Mouse (Mus musculus): ENCODE data around the gene Zfp644. TPM values are rescaled to one million over a fixed set of nuclear protein-coding genes. Genes with fewer than 3 reads are reported as not detected.

Gene Zfp644
- 114 and 116 TPM in 2 replicates for polyA plus RNA-seq (2014; fragmentation: Nextera tagmentation; extraction: Ambion mirVana)

DNA sequence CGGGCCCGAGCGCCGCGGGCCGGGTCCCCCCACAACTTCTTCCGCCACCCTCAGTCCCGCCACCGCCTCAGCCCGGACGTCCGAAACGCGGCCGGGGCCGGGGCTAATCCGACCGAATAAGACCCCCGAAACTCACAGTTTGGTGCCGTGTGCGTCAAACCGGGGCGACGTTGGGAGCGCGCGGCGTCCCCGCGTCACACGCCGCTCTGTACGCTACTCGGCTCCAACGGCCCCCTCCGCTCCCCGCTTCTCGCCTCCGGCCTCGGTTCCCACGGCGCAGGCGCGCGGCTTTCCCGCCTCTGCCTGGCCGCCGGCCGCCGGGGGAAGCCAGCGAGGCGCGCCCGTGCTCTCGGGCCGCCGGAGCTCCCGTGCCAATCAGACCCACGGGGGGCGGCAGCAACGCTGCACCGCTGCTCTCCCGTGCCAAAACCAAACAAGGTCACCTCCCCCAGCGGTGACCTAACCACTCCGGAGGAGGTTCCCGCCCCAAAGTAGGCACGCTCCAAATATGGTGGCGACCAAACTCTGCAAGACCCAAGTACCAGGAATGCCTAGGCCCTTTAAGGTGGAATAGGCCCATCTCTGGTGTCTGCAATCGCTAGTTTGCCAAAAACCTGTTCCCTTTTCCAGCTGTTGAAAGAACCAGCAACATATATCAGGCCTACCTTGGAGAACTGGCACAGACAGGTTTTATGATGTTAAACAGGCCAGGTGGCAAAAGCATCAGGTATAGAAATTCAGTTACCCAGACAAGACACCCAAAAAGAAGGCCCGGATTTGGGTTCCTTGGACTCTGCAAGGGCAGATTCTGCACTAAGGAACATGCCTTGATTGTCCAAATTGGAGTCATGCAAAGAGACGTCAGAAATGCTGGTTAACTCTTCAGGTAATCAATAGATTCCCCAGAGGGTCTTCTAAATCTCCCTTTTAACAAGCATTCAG, at the start of gene Zfp644:
TSS of gene Zfp644 (minus strand) at position 892 of the 942 bp plus-strand sequence.
- no peaks in the 10 kb centered on the region for H3K36me3 ChIP-seq (ENCODE audit: control insufficient read depth, insufficient read depth, low read length)
- no peaks in the 10 kb centered on the region for H3K9me3 ChIP-seq (ENCODE audit: control insufficient read depth, low read length)
- peak within 1 kb of the TSS; percentile 64 for H3K4me2 ChIP-seq (ENCODE audit: low read length)
- peaks cover 21% of the 10 kb centered on the region for H3K4me1 ChIP-seq (ENCODE audit: control insufficient read depth, insufficient read depth, low read length)
- WGBS: 2% methylated on average over 71 of the region's 71 CpGs
- peak; percentile 94 for ATAC-seq (ENCODE audit: low FRiP score, low TSS enrichment)
- peak within 1 kb of the TSS; percentile 95 for H3K9ac ChIP-seq (replicated peaks; ENCODE audit: low read length)
- no peaks in the 10 kb centered on the region for H3K27me3 ChIP-seq (ENCODE audit: control insufficient read depth, insufficient read depth, low read length)
- peak within 1 kb of the TSS; percentile 99 for H3K27ac ChIP-seq (replicated peaks; ENCODE audit: low read depth, low read length)
- DNase-seq: peak; percentile 97
- peak within 1 kb of the TSS; percentile 86 for H3K4me3 ChIP-seq (replicated peaks; ENCODE audit: low read depth, low read length)

DNA sequence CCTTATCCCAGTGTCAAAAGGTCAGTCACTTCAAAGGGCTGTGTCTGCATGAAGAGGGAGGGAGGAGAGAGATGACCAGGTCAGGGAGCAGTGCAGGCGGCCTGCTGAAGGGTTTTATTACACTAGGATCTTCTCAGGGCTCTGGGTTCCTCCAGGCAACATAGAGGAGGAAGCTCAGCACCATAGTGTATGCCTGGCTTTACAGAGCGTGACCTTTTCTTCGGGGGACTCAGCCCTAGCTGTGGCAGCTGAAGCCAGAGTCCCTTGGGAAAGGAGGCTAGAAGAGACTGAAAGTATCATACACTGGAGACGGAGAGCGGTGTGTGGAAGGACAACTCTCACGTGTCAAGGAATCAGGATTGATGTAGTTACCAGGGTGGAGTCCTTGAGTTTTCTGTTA, 42.6 kb upstream of the Zfp644 start:
- ATAC-seq (ENCODE audit: low FRiP score, low TSS enrichment): no peak
- Histone ChIP-seq H3K9me3 (ENCODE audit: control insufficient read depth, low read length) (no peaks in the 10 kb centered on the region), H3K9ac (replicated peaks; ENCODE audit: low read length) (no peak overlapping the region), H3K4me1 (ENCODE audit: control insufficient read depth, insufficient read depth, low read length) (no peaks in the 10 kb centered on the region), H3K27ac (replicated peaks; ENCODE audit: low read depth, low read length) (no peak overlapping the region), H3K4me3 (replicated peaks; ENCODE audit: low read depth, low read length) (no peak overlapping the region), H3K36me3 (ENCODE audit: control insufficient read depth, insufficient read depth, low read length) (no peaks in the 10 kb centered on the region), H3K4me2 (ENCODE audit: low read length) (no peak overlapping the region), H3K27me3 (ENCODE audit: control insufficient read depth, insufficient read depth, low read length) (no peaks in the 10 kb centered on the region)
- WGBS: 38% methylated on average over 6 of the region's 6 CpGs
- DNase-seq: no peak

DNA sequence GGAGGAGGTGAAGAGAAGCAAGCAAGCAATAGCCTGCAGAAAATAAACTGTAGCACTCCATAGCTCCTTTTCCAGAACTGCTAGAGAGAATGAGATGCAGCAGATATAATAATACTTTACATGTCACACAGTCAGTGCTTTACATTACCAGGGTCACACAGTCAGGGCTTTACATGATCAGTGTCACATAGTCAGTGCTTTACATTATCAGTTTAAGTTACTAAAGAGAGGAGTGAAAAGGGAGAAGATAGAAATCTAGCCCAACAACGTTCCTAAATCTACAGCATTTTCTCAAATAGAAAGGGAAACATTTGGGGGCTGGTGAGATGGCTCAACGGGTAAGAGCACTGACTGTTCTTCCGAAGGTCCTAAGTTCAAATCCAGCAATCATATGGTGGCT, 26.4 kb upstream of the Zfp644 start:
- H3K9ac ChIP-seq (replicated peaks; ENCODE audit: low read length): no peak overlapping the region
- H3K9me3 ChIP-seq (ENCODE audit: control insufficient read depth, low read length): no peaks in the 10 kb centered on the region
- H3K4me2 ChIP-seq (ENCODE audit: low read length): no peak overlapping the region
- WGBS: 94% methylated on average over 3 of the region's 3 CpGs
- ATAC-seq (ENCODE audit: low FRiP score, low TSS enrichment) (no peak), DNase-seq (no peak)
- no peak overlapping the region for H3K27ac ChIP-seq (replicated peaks; ENCODE audit: low read depth, low read length)
- no peaks in the 10 kb centered on the region for H3K36me3 ChIP-seq (ENCODE audit: control insufficient read depth, insufficient read depth, low read length)
- H3K4me1 ChIP-seq (ENCODE audit: control insufficient read depth, insufficient read depth, low read length): no peaks in the 10 kb centered on the region
- no peaks in the 10 kb centered on the region for H3K27me3 ChIP-seq (ENCODE audit: control insufficient read depth, insufficient read depth, low read length)
- no peak overlapping the region for H3K4me3 ChIP-seq (replicated peaks; ENCODE audit: low read depth, low read length)

DNA sequence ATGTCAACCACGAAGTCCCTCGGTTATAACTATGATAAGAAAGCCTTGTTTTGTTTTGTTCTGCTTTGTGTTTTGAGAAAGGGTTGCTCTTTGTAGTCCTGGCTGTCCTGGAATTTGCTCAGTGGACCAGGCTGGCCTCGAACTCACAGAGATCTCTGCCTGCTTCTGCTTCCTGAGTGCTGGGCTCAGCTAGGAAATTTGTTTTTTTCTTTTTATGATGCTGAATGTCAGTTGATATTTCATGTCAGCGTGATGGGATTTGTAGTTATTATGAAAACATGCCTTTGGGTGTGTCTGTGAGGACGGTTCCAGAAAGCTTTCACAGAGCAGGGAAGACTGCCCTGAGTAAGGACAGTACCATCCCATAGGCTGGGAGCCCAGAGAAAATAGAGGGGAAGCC, 25.7 kb upstream of the Zfp644 start:
- no peak overlapping the region for H3K27ac ChIP-seq (replicated peaks; ENCODE audit: low read depth, low read length)
- no peak for ATAC-seq (ENCODE audit: low FRiP score, low TSS enrichment)
- H3K9ac ChIP-seq (replicated peaks; ENCODE audit: low read length): no peak overlapping the region
- H3K9me3 ChIP-seq (ENCODE audit: control insufficient read depth, low read length): no peaks in the 10 kb centered on the region
- no peak overlapping the region for H3K4me3 ChIP-seq (replicated peaks; ENCODE audit: low read depth, low read length)
- no peaks in the 10 kb centered on the region for H3K4me1 ChIP-seq (ENCODE audit: control insufficient read depth, insufficient read depth, low read length)
- no peaks in the 10 kb centered on the region for H3K27me3 ChIP-seq (ENCODE audit: control insufficient read depth, insufficient read depth, low read length)
- H3K4me2 ChIP-seq (ENCODE audit: low read length): no peak overlapping the region
- 80% methylated on average over 5 of the region's 5 CpGs for WGBS
- DNase-seq: no peak
- no peaks in the 10 kb centered on the region for H3K36me3 ChIP-seq (ENCODE audit: control insufficient read depth, insufficient read depth, low read length)

DNA sequence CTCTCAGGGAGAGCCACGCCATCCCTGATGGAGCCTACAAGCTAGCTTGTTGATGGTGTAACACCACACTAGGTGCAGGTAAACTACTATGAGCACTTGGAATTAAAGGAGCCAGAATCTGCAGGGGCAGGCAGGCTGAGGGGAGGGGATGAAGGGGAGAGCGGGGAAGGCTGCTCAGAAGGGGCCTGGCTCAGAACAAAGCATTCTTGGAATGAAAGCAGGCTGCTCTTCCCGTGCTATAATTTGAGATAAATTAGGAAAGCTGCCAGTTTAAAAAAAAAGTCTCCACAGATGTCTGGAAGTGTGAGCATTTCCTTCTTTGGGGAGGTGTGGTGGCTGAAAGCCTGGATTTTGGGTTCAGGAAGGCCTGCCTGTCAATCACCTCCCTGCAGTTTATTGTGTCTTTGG, 14.8 kb upstream of the Zfp644 start:
- Histone ChIP-seq H3K4me2 (ENCODE audit: low read length) (no peak overlapping the region), H3K9ac (replicated peaks; ENCODE audit: low read length) (no peak overlapping the region)
- ATAC-seq (ENCODE audit: low FRiP score, low TSS enrichment): no peak

DNA sequence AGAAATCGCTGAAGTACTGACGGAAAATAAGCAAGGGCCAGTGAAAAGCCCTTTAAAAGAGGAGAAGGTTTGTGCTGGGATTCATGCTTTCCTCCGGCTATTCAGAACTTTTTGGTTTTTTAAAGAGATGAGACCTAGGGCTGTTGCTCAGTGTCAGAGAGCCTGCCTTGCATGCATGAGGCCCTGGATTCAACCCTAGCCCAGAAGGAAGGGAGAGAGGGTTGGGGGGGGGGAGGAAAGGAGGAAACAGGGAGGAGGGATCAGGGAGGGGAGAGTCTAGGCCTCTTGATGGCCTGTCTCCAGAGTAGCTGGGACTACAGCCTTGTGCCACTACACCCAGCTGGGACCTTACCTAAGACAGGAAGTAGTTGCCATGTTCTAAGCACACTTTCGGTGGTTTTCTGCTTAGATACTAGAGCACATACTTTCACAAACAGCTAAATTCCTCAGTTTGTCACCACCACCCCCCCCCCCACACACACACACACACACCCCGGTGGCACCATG, 14.2 kb upstream of the Zfp644 start:
- H3K27ac ChIP-seq (replicated peaks; ENCODE audit: low read depth, low read length): no peak overlapping the region
- DNase-seq (no peak), ATAC-seq (ENCODE audit: low FRiP score, low TSS enrichment) (no peak)
- no peaks in the 10 kb centered on the region for H3K27me3 ChIP-seq (ENCODE audit: control insufficient read depth, insufficient read depth, low read length)
- no peaks in the 10 kb centered on the region for H3K36me3 ChIP-seq (ENCODE audit: control insufficient read depth, insufficient read depth, low read length)
- H3K4me1 ChIP-seq (ENCODE audit: control insufficient read depth, insufficient read depth, low read length): 0 out of 2 replicates have a peak, but pooled peaks cover 2% of the 10 kb centered on the region
- no peak overlapping the region for H3K9ac ChIP-seq (replicated peaks; ENCODE audit: low read length)
- H3K4me3 ChIP-seq (replicated peaks; ENCODE audit: low read depth, low read length): no peak overlapping the region
- WGBS: 82% methylated on average over 5 of the region's 5 CpGs
- H3K4me2 ChIP-seq (ENCODE audit: low read length): no peak overlapping the region
- no peaks in the 10 kb centered on the region for H3K9me3 ChIP-seq (ENCODE audit: control insufficient read depth, low read length)

More for the DNA sequence above, 14.8 kb upstream of the Zfp644 start:
- DNase-seq: peak; percentile 46
- Histone ChIP-seq H3K4me1 (ENCODE audit: control insufficient read depth, insufficient read depth, low read length) (0 out of 2 replicates have a peak, but pooled peaks cover 2% of the 10 kb centered on the region), H3K36me3 (ENCODE audit: control insufficient read depth, insufficient read depth, low read length) (no peaks in the 10 kb centered on the region), H3K27me3 (ENCODE audit: control insufficient read depth, insufficient read depth, low read length) (no peaks in the 10 kb centered on the region), H3K4me3 (replicated peaks; ENCODE audit: low read depth, low read length) (no peak overlapping the region), H3K27ac (replicated peaks; ENCODE audit: low read depth, low read length) (no peak overlapping the region; the same call in 1 of the 2 replicates), H3K9me3 (ENCODE audit: control insufficient read depth, low read length) (no peaks in the 10 kb centered on the region)
- 33% methylated on average over 3 of the region's 3 CpGs for WGBS

DNA sequence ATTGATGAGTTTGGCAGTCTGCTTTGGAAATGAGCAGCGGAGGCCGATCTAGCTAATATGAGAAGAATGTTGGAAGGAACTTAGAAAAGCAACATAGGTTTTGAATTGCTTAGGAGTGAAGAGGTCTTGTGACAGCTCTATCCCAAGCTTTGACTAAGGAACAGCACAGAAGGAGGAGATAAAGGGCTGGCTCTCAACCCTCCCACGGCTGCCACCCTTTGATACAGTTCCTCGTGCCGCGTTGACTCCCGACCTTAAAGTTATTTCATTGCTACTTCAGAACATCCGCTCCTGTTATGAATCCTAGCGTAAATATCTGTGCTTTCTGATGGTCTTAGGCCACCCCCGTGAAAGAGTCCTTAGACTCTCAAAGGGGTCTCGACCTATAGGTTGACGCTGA, 13.5 kb upstream of the Zfp644 start:
- Histone ChIP-seq H3K4me1 (ENCODE audit: control insufficient read depth, insufficient read depth, low read length) (0 out of 2 replicates have a peak, but pooled peaks cover 2% of the 10 kb centered on the region), H3K36me3 (ENCODE audit: control insufficient read depth, insufficient read depth, low read length) (no peaks in the 10 kb centered on the region), H3K9me3 (ENCODE audit: control insufficient read depth, low read length) (no peaks in the 10 kb centered on the region), H3K4me3 (replicated peaks; ENCODE audit: low read depth, low read length) (no peak overlapping the region), H3K27ac (replicated peaks; ENCODE audit: low read depth, low read length) (no peak overlapping the region), H3K27me3 (ENCODE audit: control insufficient read depth, insufficient read depth, low read length) (no peaks in the 10 kb centered on the region), H3K4me2 (ENCODE audit: low read length) (no peak overlapping the region), H3K9ac (replicated peaks; ENCODE audit: low read length) (no peak overlapping the region)
- 77% methylated on average over 12 of the region's 12 CpGs for WGBS
- ATAC-seq (ENCODE audit: low FRiP score, low TSS enrichment): no peak
- DNase-seq: no peak

DNA sequence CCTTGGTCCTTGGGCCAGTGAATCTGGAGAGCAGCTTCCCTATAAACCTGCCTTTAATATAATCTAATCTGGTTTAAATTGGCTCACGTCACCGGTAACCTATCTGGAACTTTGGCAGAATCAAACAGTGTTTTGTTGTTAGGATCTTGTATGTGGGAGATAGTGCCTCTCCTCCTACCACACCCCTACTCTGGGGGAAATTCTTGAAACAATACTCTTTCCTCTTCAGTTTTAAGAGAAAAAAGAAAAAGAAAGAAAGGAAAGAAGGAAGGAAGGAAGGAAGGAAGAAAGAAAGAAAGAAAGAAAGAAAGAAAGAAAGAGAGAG, 13.0 kb upstream of the Zfp644 start:
- H3K36me3 ChIP-seq (ENCODE audit: control insufficient read depth, insufficient read depth, low read length): no peaks in the 10 kb centered on the region
- no peaks in the 10 kb centered on the region for H3K27me3 ChIP-seq (ENCODE audit: control insufficient read depth, insufficient read depth, low read length)
- H3K9me3 ChIP-seq (ENCODE audit: control insufficient read depth, low read length): no peaks in the 10 kb centered on the region
- no peak overlapping the region for H3K9ac ChIP-seq (replicated peaks; ENCODE audit: low read length)
- H3K4me2 ChIP-seq (ENCODE audit: low read length): no peak overlapping the region
- WGBS: 64% methylated on average over 2 of the region's 2 CpGs
- ATAC-seq (ENCODE audit: low FRiP score, low TSS enrichment) (no peak), DNase-seq (no peak)
- H3K4me1 ChIP-seq (ENCODE audit: control insufficient read depth, insufficient read depth, low read length): 0 out of 2 replicates have a peak, but pooled peaks cover 2% of the 10 kb centered on the region
- no peak overlapping the region for H3K4me3 ChIP-seq (replicated peaks; ENCODE audit: low read depth, low read length)
- no peak overlapping the region for H3K27ac ChIP-seq (replicated peaks; ENCODE audit: low read depth, low read length)

All from midbrain, embryonic 14.5 days (tissue).